Mouse (Mus musculus): ENCODE data around the gene Dock1. TPM values are rescaled to one million over a fixed set of nuclear protein-coding genes. Genes with fewer than 3 reads are reported as not detected.

Gene Dock1
- total and polyA plus RNA-seq, 2 experiments from 2014 or later = 8.0 to 15.2 TPM

DNA sequence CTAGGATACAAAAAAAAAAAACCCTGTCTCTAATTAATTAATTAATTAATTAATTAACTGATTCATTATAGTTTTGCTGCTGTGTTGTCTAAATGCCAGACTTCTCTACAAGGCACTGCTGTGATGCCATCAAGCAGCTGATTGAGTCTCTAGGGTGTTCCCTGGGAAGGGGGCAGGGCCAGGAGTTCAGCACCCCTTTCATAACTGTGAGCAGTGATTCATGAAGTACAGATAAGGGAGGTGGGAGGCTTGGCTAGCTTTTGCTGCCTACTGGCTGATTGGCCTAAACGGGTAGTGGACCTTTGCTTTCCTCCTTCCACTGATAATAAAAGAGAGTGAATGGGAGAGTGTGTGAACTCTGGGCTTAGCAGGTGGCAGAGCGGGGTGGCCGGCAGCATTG is 389.1 kb downstream of the Dock1 start:
- H3K4me3 ChIP-seq (ENCODE audit: low read length) = no peak overlapping the region
- H3K4me2 ChIP-seq (ENCODE audit: low read depth, low read length) = no peak overlapping the region
- no peaks in the 10 kb centered on the region for H3K27me3 ChIP-seq (ENCODE audit: insufficient read depth, low read length)
- no peak for ATAC-seq
- no peak for DNase-seq (ENCODE audit: low spot score)
- H3K36me3 ChIP-seq (ENCODE audit: insufficient read depth, low read length) = no peaks in the 10 kb centered on the region
- H3K9ac ChIP-seq (replicated peaks; ENCODE audit: low read length) = no peak overlapping the region
- 87% methylated on average over 3 of the region's 3 CpGs for WGBS
- 0 out of 2 replicates have a peak, but pooled peaks cover 3% of the 10 kb centered on the region for H3K9me3 ChIP-seq (ENCODE audit: low read length)
- TF ChIP-seq CTCF (IDR thresholded peaks at IDR 0.05; ENCODE audit: low read depth) = no peak
- H3K27ac ChIP-seq = no peak overlapping the region
- no peaks in the 10 kb centered on the region for H3K4me1 ChIP-seq (ENCODE audit: insufficient read depth, low read length)

- no peak overlapping the region for H3K4me3 ChIP-seq (ENCODE audit: low read length)
- DNase-seq (ENCODE audit: low spot score) = no peak
- no peak overlapping the region for H3K4me2 ChIP-seq (ENCODE audit: low read depth, low read length)
- no peak overlapping the region for H3K27ac ChIP-seq
- no peak for TF ChIP-seq CTCF (IDR thresholded peaks at IDR 0.05; ENCODE audit: low read depth)
- no peaks in the 10 kb centered on the region for H3K4me1 ChIP-seq (ENCODE audit: insufficient read depth, low read length)
- H3K36me3 ChIP-seq (ENCODE audit: insufficient read depth, low read length) = no peaks in the 10 kb centered on the region
- H3K27me3 ChIP-seq (ENCODE audit: insufficient read depth, low read length) = no peaks in the 10 kb centered on the region
- no peak for ATAC-seq
- WGBS = 86% methylated on average over 5 of the region's 5 CpGs
- H3K9ac ChIP-seq (replicated peaks; ENCODE audit: low read length) = no peak overlapping the region
- 0 out of 2 replicates have a peak, but pooled peaks cover 3% of the 10 kb centered on the region for H3K9me3 ChIP-seq (ENCODE audit: low read length)
These were observed 393.4 kb downstream of the Dock1 start for GRCm38 (mm10) chr7:135063886-135064285.

DNA sequence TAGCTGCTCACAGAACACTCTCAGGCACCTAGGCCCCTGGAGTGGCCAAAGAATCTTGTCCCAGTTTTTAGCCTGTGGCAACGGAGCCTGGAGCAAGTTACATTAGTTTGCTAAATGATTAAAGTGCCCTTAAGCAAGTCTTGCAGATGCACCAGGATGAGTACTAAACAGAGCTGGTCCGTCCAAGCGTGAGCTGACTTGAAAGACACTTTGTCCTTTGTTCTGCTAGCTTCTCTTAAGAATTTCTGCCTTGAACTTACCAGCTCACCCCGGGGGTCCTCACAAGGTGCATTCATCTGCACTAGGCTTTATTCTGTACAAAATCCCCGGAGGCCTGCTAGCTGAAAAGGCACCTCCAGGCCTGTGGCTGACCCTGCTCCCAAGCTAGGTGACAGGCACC is 394.8 kb downstream of the Dock1 start:
- H3K4me1 ChIP-seq (ENCODE audit: insufficient read depth, low read length) = no peaks in the 10 kb centered on the region
- H3K9me3 ChIP-seq (ENCODE audit: low read length) = 0 out of 2 replicates have a peak, but pooled peaks cover 3% of the 10 kb centered on the region
- H3K4me3 ChIP-seq (ENCODE audit: low read length) = no peak overlapping the region
- ATAC-seq (no peak), DNase-seq (ENCODE audit: low spot score) (no peak)
- WGBS = 45% methylated on average over 5 of the region's 5 CpGs
- H3K27ac ChIP-seq = no peak overlapping the region
- TF ChIP-seq CTCF (IDR thresholded peaks at IDR 0.05; ENCODE audit: low read depth) = no peak
- H3K4me2 ChIP-seq (ENCODE audit: low read depth, low read length) = no peak overlapping the region
- H3K9ac ChIP-seq (replicated peaks; ENCODE audit: low read length) = no peak overlapping the region
- no peaks in the 10 kb centered on the region for H3K36me3 ChIP-seq (ENCODE audit: insufficient read depth, low read length)
- H3K27me3 ChIP-seq (ENCODE audit: insufficient read depth, low read length) = no peaks in the 10 kb centered on the region

DNA sequence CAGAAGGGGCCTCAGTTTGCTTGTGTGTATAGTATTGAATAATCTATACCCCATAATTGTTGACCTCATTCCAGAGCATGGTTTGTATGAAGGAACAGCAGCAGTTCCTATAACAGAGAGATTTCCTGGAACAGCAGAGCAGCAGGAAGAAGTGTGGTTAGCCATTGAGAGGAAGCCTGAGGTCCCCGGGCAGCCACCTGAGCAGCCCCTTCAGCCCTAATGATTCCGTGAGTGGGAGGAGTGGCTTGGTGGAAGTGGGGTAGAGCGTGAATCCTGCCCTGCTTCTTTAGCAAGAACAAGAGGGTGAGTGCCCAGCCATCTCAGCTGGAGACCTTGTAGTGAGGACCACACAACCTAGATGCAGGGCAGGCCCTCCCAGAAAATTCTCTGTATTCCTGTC is 398.4 kb downstream of the Dock1 start:
- Histone ChIP-seq H3K9ac (replicated peaks; ENCODE audit: low read length) (no peak overlapping the region), H3K4me3 (ENCODE audit: low read length) (no peak overlapping the region), H3K27ac (no peak overlapping the region), H3K36me3 (ENCODE audit: insufficient read depth, low read length) (no peaks in the 10 kb centered on the region), H3K4me1 (ENCODE audit: insufficient read depth, low read length) (no peaks in the 10 kb centered on the region), H3K9me3 (ENCODE audit: low read length) (no peaks in the 10 kb centered on the region), H3K4me2 (ENCODE audit: low read depth, low read length) (no peak overlapping the region), H3K27me3 (ENCODE audit: insufficient read depth, low read length) (no peaks in the 10 kb centered on the region)
- ATAC-seq = no peak
- no peak for DNase-seq (ENCODE audit: low spot score)
- 87% methylated on average over 3 of the region's 3 CpGs for WGBS
- TF ChIP-seq CTCF (IDR thresholded peaks at IDR 0.05; ENCODE audit: low read depth) = no peak

- Histone ChIP-seq H3K4me3 (ENCODE audit: low read length) (no peak overlapping the region), H3K36me3 (ENCODE audit: insufficient read depth, low read length) (no peaks in the 10 kb centered on the region), H3K9ac (replicated peaks; ENCODE audit: low read length) (no peak overlapping the region), H3K9me3 (ENCODE audit: low read length) (no peaks in the 10 kb centered on the region), H3K27ac (no peak overlapping the region), H3K4me2 (ENCODE audit: low read depth, low read length) (no peak overlapping the region), H3K27me3 (ENCODE audit: insufficient read depth, low read length) (no peaks in the 10 kb centered on the region), H3K4me1 (ENCODE audit: insufficient read depth, low read length) (no peaks in the 10 kb centered on the region)
- WGBS = 70% methylated on average over 6 of the region's 6 CpGs
- no peak for TF ChIP-seq CTCF (IDR thresholded peaks at IDR 0.05; ENCODE audit: low read depth)
- DNase-seq (ENCODE audit: low spot score) (no peak), ATAC-seq (no peak)
These were observed 406.4 kb downstream of the Dock1 start for GRCm38 (mm10) chr7:135076904-135077303.

- Histone ChIP-seq H3K4me3 (ENCODE audit: low read length) (no peak overlapping the region), H3K4me1 (ENCODE audit: insufficient read depth, low read length) (no peaks in the 10 kb centered on the region), H3K27ac (no peak overlapping the region), H3K36me3 (ENCODE audit: insufficient read depth, low read length) (no peaks in the 10 kb centered on the region), H3K27me3 (ENCODE audit: insufficient read depth, low read length) (no peaks in the 10 kb centered on the region), H3K9ac (replicated peaks; ENCODE audit: low read length) (no peak overlapping the region), H3K9me3 (ENCODE audit: low read length) (no peaks in the 10 kb centered on the region), H3K4me2 (ENCODE audit: low read depth, low read length) (no peak overlapping the region)
- TF ChIP-seq CTCF (IDR thresholded peaks at IDR 0.05; ENCODE audit: low read depth) = no peak
- ATAC-seq (no peak), DNase-seq (ENCODE audit: low spot score) (peak; percentile 51)
- WGBS = 48% methylated on average over 6 of the region's 6 CpGs
These were observed 406.9 kb downstream of the Dock1 start for GRCm38 (mm10) chr7:135077340-135077739.

GRCm38 (mm10) chr7:135077806-135078205 is 407.4 kb downstream of the Dock1 start:
- no peak overlapping the region for H3K27ac ChIP-seq
- no peak overlapping the region for H3K4me2 ChIP-seq (ENCODE audit: low read depth, low read length)
- no peaks in the 10 kb centered on the region for H3K4me1 ChIP-seq (ENCODE audit: insufficient read depth, low read length)
- ATAC-seq = peak; percentile 66
- peak; percentile 53 for DNase-seq (ENCODE audit: low spot score)
- WGBS = 43% methylated on average over 10 of the region's 10 CpGs
- H3K27me3 ChIP-seq (ENCODE audit: insufficient read depth, low read length) = no peaks in the 10 kb centered on the region
- H3K9me3 ChIP-seq (ENCODE audit: low read length) = no peaks in the 10 kb centered on the region
- no peak for TF ChIP-seq CTCF (IDR thresholded peaks at IDR 0.05; ENCODE audit: low read depth)
- H3K36me3 ChIP-seq (ENCODE audit: insufficient read depth, low read length) = no peaks in the 10 kb centered on the region
- H3K9ac ChIP-seq (replicated peaks; ENCODE audit: low read length) = no peak overlapping the region
- H3K4me3 ChIP-seq (ENCODE audit: low read length) = no peak overlapping the region

Data from hindbrain, postnatal 0 days (tissue).